Mouse (Mus musculus): Measurements from ENCODE around the gene Scube3. TPM values are rescaled to one million over a fixed set of nuclear protein-coding genes. Genes with fewer than 3 reads are reported as not detected.
A peak's percentile ranks its signal among the peaks of the same experiment; 100 is the strongest.

Scube3 gene
- polyA plus RNA-seq, 1 experiment from 2014 or later, result 7.3 TPM

- Histone ChIP-seq H3K9ac (no peak overlapping the region), H3K4me1 (peaks cover 9% of the 10 kb centered on the region), H3K4me2 (replicated peaks) (no peak overlapping the region), H3K9me3 (no peaks in the 10 kb centered on the region), H3K27ac (no peak overlapping the region), H3K27me3 (replicated peaks) (no peaks in the 10 kb centered on the region), H3K4me3 (no peak overlapping the region), H3K36me3 (no peaks in the 10 kb centered on the region)
- 89% methylated on average over 8 of the region's 8 CpGs for WGBS
- no peak for ATAC-seq (ENCODE audit: low FRiP score, low read depth)
Observed at GRCm38 (mm10) chr17:28112266-28112665, 29.7 kb upstream of the Scube3 start.

GRCm38 (mm10) chr17:28116335-28116734 is 25.6 kb upstream of the Scube3 start:
- 0 out of 2 replicates have a peak overlapping the region, but pooled peaks have one; percentile 13 for H3K9ac ChIP-seq
- no peak overlapping the region for H3K4me3 ChIP-seq
- no peaks in the 10 kb centered on the region for H3K36me3 ChIP-seq
- H3K27ac ChIP-seq, result no peak overlapping the region
- peaks cover 13% of the 10 kb centered on the region for H3K4me1 ChIP-seq
- peak overlapping the region; percentile 33 for H3K4me2 ChIP-seq (replicated peaks)
- peak; percentile 58 for ATAC-seq (ENCODE audit: low FRiP score, low read depth)
- WGBS, result 43% methylated on average over 9 of the region's 9 CpGs
- no peaks in the 10 kb centered on the region for H3K27me3 ChIP-seq (replicated peaks)
- H3K9me3 ChIP-seq, result no peaks in the 10 kb centered on the region

- 55% methylated on average over 19 of the region's 19 CpGs for WGBS
- Histone ChIP-seq H3K36me3 (no peaks in the 10 kb centered on the region), H3K4me1 (peaks cover 14% of the 10 kb centered on the region), H3K4me2 (replicated peaks) (no peak overlapping the region), H3K27ac (no peak overlapping the region), H3K27me3 (replicated peaks) (no peaks in the 10 kb centered on the region), H3K9ac (no peak overlapping the region), H3K4me3 (no peak overlapping the region), H3K9me3 (no peaks in the 10 kb centered on the region)
- no peak for ATAC-seq (ENCODE audit: low FRiP score, low read depth)
Observed at GRCm38 (mm10) chr17:28117451-28118209, 24.3 kb upstream of the Scube3 start.

- peaks cover 28% of the 10 kb centered on the region for H3K4me1 ChIP-seq
- H3K36me3 ChIP-seq, result no peaks in the 10 kb centered on the region
- WGBS, result 81% methylated on average over 5 of the region's 5 CpGs
- H3K4me2 ChIP-seq (replicated peaks), result no peak overlapping the region
- ATAC-seq (ENCODE audit: low FRiP score, low read depth), result no peak
- no peaks in the 10 kb centered on the region for H3K27me3 ChIP-seq (replicated peaks)
- H3K4me3 ChIP-seq, result no peak overlapping the region
- H3K9me3 ChIP-seq, result no peaks in the 10 kb centered on the region
- no peak overlapping the region for H3K27ac ChIP-seq
- no peak overlapping the region for H3K9ac ChIP-seq
Observed at GRCm38 (mm10) chr17:28120460-28120859, 21.5 kb upstream of the Scube3 start.

- Histone ChIP-seq H3K9me3 (no peaks in the 10 kb centered on the region), H3K4me3 (no peak overlapping the region), H3K36me3 (no peaks in the 10 kb centered on the region), H3K9ac (no peak overlapping the region), H3K27ac (no peak overlapping the region), H3K27me3 (replicated peaks) (no peaks in the 10 kb centered on the region), H3K4me2 (replicated peaks) (peak overlapping the region; percentile 32; the same call in 1 of the 2 replicates), H3K4me1 (peaks cover 17% of the 10 kb centered on the region)
- ATAC-seq (ENCODE audit: low FRiP score, low read depth), result no peak
- WGBS, result 37% methylated on average over 13 of the region's 13 CpGs
Observed at GRCm38 (mm10) chr17:28122949-28123348, 19.0 kb upstream of the Scube3 start.

- H3K9ac ChIP-seq, result no peak overlapping the region
- no peak overlapping the region for H3K27ac ChIP-seq
- no peaks in the 10 kb centered on the region for H3K36me3 ChIP-seq
- no peaks in the 10 kb centered on the region for H3K27me3 ChIP-seq (replicated peaks)
- 14% methylated on average over 7 of the region's 7 CpGs for WGBS
- no peaks in the 10 kb centered on the region for H3K9me3 ChIP-seq
- H3K4me2 ChIP-seq (replicated peaks), result peak overlapping the region; percentile 32
- no peak for ATAC-seq (ENCODE audit: low FRiP score, low read depth)
- H3K4me3 ChIP-seq, result no peak overlapping the region
- H3K4me1 ChIP-seq, result peaks cover 15% of the 10 kb centered on the region
Observed at GRCm38 (mm10) chr17:28123627-28124026, 18.3 kb upstream of the Scube3 start.

GRCm38 (mm10) chr17:28124368-28124767 is 17.6 kb upstream of the Scube3 start:
- 63% methylated on average over 8 of the region's 8 CpGs for WGBS
- Histone ChIP-seq H3K9me3 (no peaks in the 10 kb centered on the region), H3K9ac (no peak overlapping the region), H3K27ac (no peak overlapping the region), H3K4me1 (peaks cover 15% of the 10 kb centered on the region), H3K27me3 (replicated peaks) (no peaks in the 10 kb centered on the region), H3K36me3 (no peaks in the 10 kb centered on the region), H3K4me2 (replicated peaks) (no peak overlapping the region), H3K4me3 (no peak overlapping the region)
- no peak for ATAC-seq (ENCODE audit: low FRiP score, low read depth)

GRCm38 (mm10) chr17:28129796-28130195 is 12.1 kb upstream of the Scube3 start:
- no peaks in the 10 kb centered on the region for H3K9me3 ChIP-seq
- H3K27me3 ChIP-seq (replicated peaks), result no peaks in the 10 kb centered on the region; the same call in 1 of the 2 replicates
- no peaks in the 10 kb centered on the region for H3K36me3 ChIP-seq
- 86% methylated on average over 5 of the region's 5 CpGs for WGBS
- ATAC-seq (ENCODE audit: low FRiP score, low read depth), result no peak
- no peak overlapping the region for H3K4me3 ChIP-seq
- H3K4me2 ChIP-seq (replicated peaks), result no peak overlapping the region
- no peak overlapping the region for H3K27ac ChIP-seq
- peaks cover 10% of the 10 kb centered on the region for H3K4me1 ChIP-seq
- H3K9ac ChIP-seq, result no peak overlapping the region

GRCm38 (mm10) chr17:28130391-28131125 is 11.4 kb upstream of the Scube3 start:
- Histone ChIP-seq H3K36me3 (no peaks in the 10 kb centered on the region), H3K27ac (no peak overlapping the region), H3K9me3 (no peaks in the 10 kb centered on the region), H3K4me3 (no peak overlapping the region), H3K9ac (no peak overlapping the region), H3K27me3 (replicated peaks) (no peaks in the 10 kb centered on the region; the same call in 1 of the 2 replicates), H3K4me1 (peaks cover 10% of the 10 kb centered on the region), H3K4me2 (replicated peaks) (no peak overlapping the region)
- 75% methylated on average over 5 of the region's 5 CpGs for WGBS
- ATAC-seq (ENCODE audit: low FRiP score, low read depth), result no peak

- Histone ChIP-seq H3K36me3 (no peaks in the 10 kb centered on the region), H3K4me3 (no peak overlapping the region), H3K9ac (no peak overlapping the region), H3K4me1 (peaks cover 10% of the 10 kb centered on the region), H3K4me2 (replicated peaks) (no peak overlapping the region), H3K27me3 (replicated peaks) (no peaks in the 10 kb centered on the region; the same call in 1 of the 2 replicates), H3K27ac (no peak overlapping the region), H3K9me3 (no peaks in the 10 kb centered on the region)
- no peak for ATAC-seq (ENCODE audit: low FRiP score, low read depth)
Observed at GRCm38 (mm10) chr17:28131156-28131555, 10.8 kb upstream of the Scube3 start.

- no peaks in the 10 kb centered on the region; the same call in 1 of the 2 replicates for H3K27me3 ChIP-seq (replicated peaks)
- H3K4me3 ChIP-seq, result no peak overlapping the region
- H3K27ac ChIP-seq, result no peak overlapping the region
- no peaks in the 10 kb centered on the region for H3K36me3 ChIP-seq
- H3K9ac ChIP-seq, result no peak overlapping the region
- 5% methylated on average over 14 of the region's 14 CpGs for WGBS
- H3K9me3 ChIP-seq, result no peaks in the 10 kb centered on the region
- peaks cover 14% of the 10 kb centered on the region for H3K4me1 ChIP-seq
- no peak for ATAC-seq (ENCODE audit: low FRiP score, low read depth)
- peak overlapping the region; percentile 21; the same call in 1 of the 2 replicates for H3K4me2 ChIP-seq (replicated peaks)
Observed at GRCm38 (mm10) chr17:28133193-28133592, 8.7 kb upstream of the Scube3 start.

GRCm38 (mm10) chr17:28135496-28135895 is 6.4 kb upstream of the Scube3 start:
- Histone ChIP-seq H3K4me3 (no peak overlapping the region), H3K36me3 (no peaks in the 10 kb centered on the region), H3K27ac (no peak overlapping the region), H3K4me1 (peaks cover 14% of the 10 kb centered on the region), H3K4me2 (replicated peaks) (no peak overlapping the region), H3K9me3 (no peaks in the 10 kb centered on the region), H3K9ac (no peak overlapping the region), H3K27me3 (replicated peaks) (peaks cover 2% of the 10 kb centered on the region; the same call in 1 of the 2 replicates)
- no peak for ATAC-seq (ENCODE audit: low FRiP score, low read depth)
- WGBS, result 62% methylated on average over 3 of the region's 3 CpGs
